Comparison of ENCODE assay signal across 17 mouse cellular contexts in the genomic region with DNA sequence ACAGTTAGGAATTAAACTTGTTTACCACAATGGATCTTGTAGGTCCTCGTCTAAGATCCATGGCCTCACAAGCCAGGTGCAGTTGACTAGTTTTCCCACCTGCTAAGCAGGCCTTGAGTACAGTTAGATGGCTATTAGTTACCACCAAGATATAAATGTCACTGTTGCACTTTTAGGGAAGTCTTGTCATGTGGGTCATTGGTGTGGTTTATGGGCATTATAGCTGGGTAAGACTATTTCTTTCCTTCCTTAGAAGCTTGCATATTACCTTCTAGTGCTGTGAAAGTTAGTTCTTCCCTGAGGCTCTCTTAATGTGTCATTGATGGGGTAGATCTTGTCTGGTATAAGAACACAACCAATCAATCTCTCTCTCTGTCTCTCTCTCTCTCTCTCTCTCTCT.
"Had no signal": no experiment of that assay in that cellular context is flagged by ENCODE, and none has a peak within 500 bp of the region (broad histone marks: within the 10 kb centered on the region; RNA-seq: fewer than 3 reads in every experiment).

No protein-coding gene starts in this region.

- DNase-seq: gastrocnemius, adult 2 months; gastrocnemius, postnatal 10 days; gastrocnemius, postnatal 25 days; heart, adult 11 months; heart, adult 2 months; heart, postnatal 14 days; heart, postnatal 36 days; kidney, adult 18-20 months; kidney, adult 8-10 months; kidney, postnatal 10 days; kidney, postnatal 25 days; kidney, postnatal 4 days had no signal

- ATAC-seq: hindbrain, embryonic 16.5 days; inflammation-experienced regulatory T-cells, adult 6 months; intestine, embryonic 15.5 days; intestine, postnatal 0 days; liver, embryonic 12.5 days had no signal
